Mouse (Mus musculus): Measurements from ENCODE around the gene Slc22a21.

Gene Slc22a21

GRCm38 (mm10) chr11:53903781-53904533 is 76.2 kb downstream of the Slc22a21 start:
- peak; percentile 62 to 65 for DNase-seq (ENCODE audit: low spot score in 2 of 2)

GRCm38 (mm10) chr11:53902741-53903140 is 77.4 kb downstream of the Slc22a21 start:
- no peak for DNase-seq (ENCODE audit: low spot score in 2 of 2)

- DNase-seq (ENCODE audit: low spot score in 2 of 2): no peak
Observed at GRCm38 (mm10) chr11:53900991-53901390, 79.1 kb downstream of the Slc22a21 start.

- DNase-seq (ENCODE audit: low spot score in 2 of 2): no peak
Observed at GRCm38 (mm10) chr11:53899981-53900380, 80.2 kb downstream of the Slc22a21 start.

All from urinary bladder, postnatal 4 days (tissue).